Mouse (Mus musculus) hindbrain, embryonic 12.5 days (tissue): ENCODE results near the gene Tekt4. TPM values are rescaled to one million over a fixed set of nuclear protein-coding genes. Genes with fewer than 3 reads are reported as not detected.

ENCODE experiments used
- ATAC-seq: fragments of 200-750 bp; cut with Nextera tagmentation; 2 replicates; pipeline ENCODE4 v1.8.0; 2017; ENCODE audit warnings: moderate TSS enrichment; ENCODE audit not compliant: low FRiP score
- H3K27ac ChIP-seq: fragments of 300-500 bp; sonication (generic); 2 replicates; pipeline ENCODE4 v1.5.1; 2016; ENCODE audit warnings: mild to moderate bottlenecking
- H3K27me3 ChIP-seq: fragments of 300-500 bp; sonication (generic); 2 replicates; pipeline ENCODE4 v1.6.1; 2016; ENCODE audit warnings: mild to moderate bottlenecking
- H3K36me3 ChIP-seq: fragments of 300-500 bp; sonication (generic); 2 replicates; pipeline ENCODE4 v1.6.1; 2016; ENCODE audit warnings: mild to moderate bottlenecking
- H3K4me1 ChIP-seq: fragments of 300-500 bp; sonication (generic); 2 replicates; pipeline ENCODE4 v1.6.1; 2016
- H3K4me2 ChIP-seq: fragments of 300-500 bp; sonication (generic); replicated peaks from 2 replicates; pipeline ENCODE4 v1.6.1; 2016; ENCODE audit warnings: mild to moderate bottlenecking
- H3K4me3 ChIP-seq: fragments of 300-500 bp; sonication (generic); 2 replicates; pipeline ENCODE4 v1.5.1; 2016; ENCODE audit warnings: mild to moderate bottlenecking
- H3K9ac ChIP-seq: fragments of 300-500 bp; sonication (generic); 2 replicates; pipeline ENCODE4 v1.6.1; 2016; ENCODE audit warnings: mild to moderate bottlenecking, moderate library complexity
- H3K9me3 ChIP-seq: fragments of 300-500 bp; sonication (generic); replicated peaks from 2 replicates; pipeline ENCODE4 v1.6.1; 2016; ENCODE audit warnings: mild to moderate bottlenecking
- WGBS: fragments of 180-500 bp; shearing (Covaris S2); methylation state at CpG from one replicate; pipeline ENCODE4 v1.1.7; 2016; 5-methylcytosine and 5-hydroxymethylcytosine counted together
- polyA plus RNA-seq: library from polyadenylated mRNA; unstranded; fragments of >200 nt; fragmentation: Nextera tagmentation; extraction: Ambion mirVana; gene quantifications from 2 replicates; pipeline ENCODE4 v1.2.1, GENCODE M21; 2016

The Tekt4 gene
- polyA plus RNA-seq, 1 experiment from 2014 or later, result 1.0 TPM

- H3K27me3 ChIP-seq, result no peaks in the 10 kb centered on the region
- H3K4me1 ChIP-seq, result peaks cover 75% of the 10 kb centered on the region
- no peak overlapping the region for H3K4me3 ChIP-seq
- H3K9me3 ChIP-seq, result no peaks in the 10 kb centered on the region
- H3K9ac ChIP-seq, result 0 out of 2 replicates have a peak overlapping the region, but pooled peaks have one; percentile 24
- peak overlapping the region; percentile 25; the same call in 1 of the 2 replicates for H3K4me2 ChIP-seq
- peak; percentile 29; the same call in 1 of the 2 replicates for ATAC-seq
- no peaks in the 10 kb centered on the region for H3K36me3 ChIP-seq
- WGBS, result 13% methylated on average over 3 of the region's 3 CpGs
- H3K27ac ChIP-seq, result peak overlapping the region; percentile 86
Measured at GRCm38 (mm10) chr17:25416219-25416618, 38.2 kb upstream of the Tekt4 start.

- Histone ChIP-seq H3K4me3 (no peak overlapping the region), H3K9me3 (no peaks in the 10 kb centered on the region), H3K9ac (no peak overlapping the region), H3K4me1 (peaks cover 71% of the 10 kb centered on the region), H3K27ac (no peak overlapping the region), H3K36me3 (no peaks in the 10 kb centered on the region; the same call in 1 of the 2 replicates), H3K27me3 (no peaks in the 10 kb centered on the region), H3K4me2 (no peak overlapping the region)
- no peak for ATAC-seq
- 52% methylated on average over 6 of the region's 6 CpGs for WGBS
Measured at GRCm38 (mm10) chr17:25417990-25418389, 36.4 kb upstream of the Tekt4 start.

DNA sequence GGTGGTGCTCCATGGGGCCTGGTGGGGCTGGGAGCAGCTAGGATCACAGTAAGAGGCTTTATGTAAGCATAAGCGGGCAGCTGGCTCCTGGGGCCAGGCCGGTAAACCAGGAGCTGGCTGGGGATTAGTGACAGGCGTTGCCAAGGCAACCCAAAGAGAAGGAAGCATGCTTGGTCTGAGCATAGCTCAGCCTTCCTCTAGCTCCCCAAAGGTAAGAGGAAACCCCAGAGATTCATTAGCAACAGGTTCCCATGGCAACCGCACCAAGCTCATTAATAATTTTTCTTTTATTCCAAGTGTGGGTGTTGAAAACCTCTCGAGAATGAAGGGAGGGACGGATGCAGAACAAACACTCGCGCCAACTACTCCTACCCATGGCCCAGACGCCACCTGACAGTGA lies 35.5 kb upstream of the Tekt4 start:
- no peak overlapping the region for H3K9ac ChIP-seq
- peak overlapping the region; percentile 76 for H3K27ac ChIP-seq
- WGBS, result 16% methylated on average over 9 of the region's 9 CpGs
- H3K4me3 ChIP-seq, result no peak overlapping the region
- peaks cover 68% of the 10 kb centered on the region for H3K4me1 ChIP-seq
- H3K27me3 ChIP-seq, result no peaks in the 10 kb centered on the region
- ATAC-seq, result 0 out of 2 replicates have a peak, but pooled peaks have one; percentile 62
- no peaks in the 10 kb centered on the region for H3K9me3 ChIP-seq
- no peaks in the 10 kb centered on the region; the same call in 1 of the 2 replicates for H3K36me3 ChIP-seq
- H3K4me2 ChIP-seq, result 0 out of 2 replicates have a peak overlapping the region, but pooled peaks have one; percentile 15

- peaks cover 58% of the 10 kb centered on the region for H3K4me1 ChIP-seq
- no peak overlapping the region for H3K4me2 ChIP-seq
- ATAC-seq, result no peak
- H3K9me3 ChIP-seq, result no peaks in the 10 kb centered on the region
- no peak overlapping the region for H3K27ac ChIP-seq
- 89% methylated on average over 3 of the region's 3 CpGs for WGBS
- no peaks in the 10 kb centered on the region for H3K27me3 ChIP-seq
- H3K36me3 ChIP-seq, result no peaks in the 10 kb centered on the region; the same call in 1 of the 2 replicates
- H3K9ac ChIP-seq, result no peak overlapping the region
- H3K4me3 ChIP-seq, result no peak overlapping the region
Measured at GRCm38 (mm10) chr17:25420998-25421397, 33.4 kb upstream of the Tekt4 start.

DNA sequence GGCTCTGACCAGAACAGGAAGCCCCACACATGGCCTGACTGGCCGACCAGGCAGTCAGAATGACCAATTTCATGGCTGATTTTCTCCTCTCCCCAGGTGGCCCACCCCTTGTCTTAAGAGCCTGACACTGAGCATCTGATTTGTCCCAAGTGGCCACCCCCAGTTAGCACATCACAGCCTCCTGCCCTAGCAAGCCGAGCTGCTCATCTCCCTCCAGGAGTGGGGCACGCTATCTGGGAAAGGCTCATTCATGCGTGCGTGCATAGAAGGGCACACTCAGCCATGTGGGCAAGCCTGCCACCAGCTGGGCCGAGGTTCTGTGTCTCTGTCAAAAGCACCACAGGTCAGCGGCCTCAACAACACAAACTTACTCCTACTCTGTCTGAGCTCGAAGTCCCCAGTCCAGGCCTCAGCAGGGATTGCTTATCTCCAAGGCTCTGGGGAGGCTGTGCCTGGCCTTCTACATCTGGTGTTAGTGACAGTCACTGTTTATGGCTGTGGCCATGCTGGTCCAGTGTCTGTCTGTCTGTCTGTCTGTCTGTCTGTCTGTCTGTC lies 29.8 kb upstream of the Tekt4 start:
- no peak overlapping the region for H3K9ac ChIP-seq
- no peak for ATAC-seq
- WGBS, result 30% methylated on average over 8 of the region's 8 CpGs
- H3K9me3 ChIP-seq, result no peaks in the 10 kb centered on the region
- H3K27me3 ChIP-seq, result peaks cover 3% of the 10 kb centered on the region; the same call in 1 of the 2 replicates
- H3K27ac ChIP-seq, result no peak overlapping the region
- H3K4me3 ChIP-seq, result no peak overlapping the region
- H3K36me3 ChIP-seq, result peaks cover 4% of the 10 kb centered on the region
- peaks cover 34% of the 10 kb centered on the region for H3K4me1 ChIP-seq
- H3K4me2 ChIP-seq, result no peak overlapping the region

GRCm38 (mm10) chr17:25425996-25426395 lies 28.4 kb upstream of the Tekt4 start:
- peaks cover 16% of the 10 kb centered on the region for H3K27me3 ChIP-seq
- no peak overlapping the region for H3K4me3 ChIP-seq
- no peak overlapping the region for H3K4me2 ChIP-seq
- H3K27ac ChIP-seq, result no peak overlapping the region
- ATAC-seq, result no peak
- peaks cover 4% of the 10 kb centered on the region for H3K36me3 ChIP-seq
- H3K9ac ChIP-seq, result 0 out of 2 replicates have a peak overlapping the region, but pooled peaks have one; percentile 15
- 64% methylated on average over 2 of the region's 2 CpGs for WGBS
- H3K4me1 ChIP-seq, result peaks cover 34% of the 10 kb centered on the region
- H3K9me3 ChIP-seq, result no peaks in the 10 kb centered on the region

DNA sequence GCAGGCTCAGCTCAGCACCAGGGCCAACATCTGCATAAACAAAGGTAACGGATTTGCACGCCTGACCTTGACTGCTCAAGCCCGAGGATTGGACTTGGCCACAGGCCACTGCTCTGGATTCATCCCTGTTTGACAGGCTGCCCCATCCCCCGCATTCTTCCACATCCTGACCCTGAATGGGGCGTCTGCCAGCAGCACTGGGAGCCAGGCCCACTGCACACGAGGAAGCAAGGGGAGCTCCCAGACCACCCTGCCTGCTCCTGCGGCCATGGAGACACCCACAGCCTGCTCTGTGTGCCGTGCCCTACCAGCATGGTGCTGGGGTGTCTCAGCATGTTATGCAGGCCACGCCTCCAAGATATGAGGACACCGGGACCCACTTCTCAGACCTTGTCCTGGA lies 27.0 kb upstream of the Tekt4 start:
- WGBS, result 32% methylated on average over 10 of the region's 10 CpGs
- H3K27me3 ChIP-seq, result peaks cover 30% of the 10 kb centered on the region
- H3K4me2 ChIP-seq, result no peak overlapping the region
- no peaks in the 10 kb centered on the region for H3K9me3 ChIP-seq
- no peak for ATAC-seq
- no peak overlapping the region for H3K4me3 ChIP-seq
- H3K36me3 ChIP-seq, result peaks cover 4% of the 10 kb centered on the region
- peaks cover 48% of the 10 kb centered on the region for H3K4me1 ChIP-seq
- peak overlapping the region; percentile 27; the same call in 1 of the 2 replicates for H3K9ac ChIP-seq
- peak overlapping the region; percentile 12; the same call in 1 of the 2 replicates for H3K27ac ChIP-seq

GRCm38 (mm10) chr17:25429240-25429639 lies 25.2 kb upstream of the Tekt4 start:
- Histone ChIP-seq H3K9me3 (no peaks in the 10 kb centered on the region), H3K4me3 (no peak overlapping the region), H3K4me2 (no peak overlapping the region), H3K4me1 (peaks cover 57% of the 10 kb centered on the region), H3K36me3 (peaks cover 4% of the 10 kb centered on the region; the same call in 1 of the 2 replicates), H3K27me3 (peaks cover 41% of the 10 kb centered on the region), H3K9ac (no peak overlapping the region), H3K27ac (no peak overlapping the region)
- no peak for ATAC-seq
- WGBS, result 58% methylated on average over 5 of the region's 5 CpGs

DNA sequence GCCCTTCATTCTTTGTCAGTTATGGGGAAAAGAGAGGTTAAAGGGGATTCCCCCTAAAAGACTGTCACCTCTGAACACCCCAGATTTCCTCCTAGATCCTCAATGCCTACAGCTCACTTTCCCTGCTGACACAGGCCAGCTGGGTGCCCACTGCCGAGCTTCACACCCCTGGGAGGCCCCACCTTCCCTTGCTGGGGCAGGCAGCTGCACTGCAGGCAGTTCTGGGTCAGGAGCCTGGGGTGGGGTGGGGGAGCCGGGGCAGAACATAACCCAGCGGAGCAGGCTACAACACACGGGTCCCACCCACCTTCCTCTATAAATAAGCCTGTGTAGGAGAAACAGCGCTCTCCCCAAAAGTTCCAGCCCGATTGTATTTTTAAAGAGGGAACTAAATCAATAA lies 24.5 kb upstream of the Tekt4 start:
- H3K27ac ChIP-seq, result no peak overlapping the region
- no peak for ATAC-seq
- peaks cover 43% of the 10 kb centered on the region for H3K27me3 ChIP-seq
- H3K36me3 ChIP-seq, result peaks cover 4% of the 10 kb centered on the region; the same call in 1 of the 2 replicates
- no peak overlapping the region for H3K9ac ChIP-seq
- H3K4me3 ChIP-seq, result no peak overlapping the region
- H3K4me2 ChIP-seq, result no peak overlapping the region
- peaks cover 57% of the 10 kb centered on the region for H3K4me1 ChIP-seq
- 44% methylated on average over 6 of the region's 6 CpGs for WGBS
- H3K9me3 ChIP-seq, result no peaks in the 10 kb centered on the region

DNA sequence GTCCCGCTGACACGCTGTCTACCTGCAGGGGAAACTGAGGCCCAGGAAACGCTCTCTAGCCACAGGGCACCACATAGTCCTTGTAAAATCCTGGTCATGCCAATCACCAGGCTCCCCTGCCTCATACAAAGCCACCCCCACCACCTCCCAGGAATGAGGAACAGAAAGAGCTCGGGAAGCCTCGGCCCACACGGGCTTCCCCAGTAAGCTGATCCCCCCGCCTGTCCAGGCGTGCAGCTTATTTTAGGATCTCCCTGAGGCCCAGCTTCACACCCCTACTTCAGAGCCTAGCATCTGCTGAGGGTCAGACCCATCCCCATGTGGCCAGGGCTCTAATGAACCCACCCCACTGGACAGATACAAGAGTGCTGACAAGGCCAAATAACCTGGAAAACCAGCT lies 23.9 kb upstream of the Tekt4 start:
- Histone ChIP-seq H3K9me3 (no peaks in the 10 kb centered on the region), H3K27me3 (peaks cover 49% of the 10 kb centered on the region), H3K4me1 (peaks cover 57% of the 10 kb centered on the region), H3K36me3 (peaks cover 4% of the 10 kb centered on the region; the same call in 1 of the 2 replicates), H3K9ac (peak overlapping the region; percentile 41; the same call in 1 of the 2 replicates), H3K4me3 (peak overlapping the region; percentile 57; the same call in 1 of the 2 replicates), H3K27ac (no peak overlapping the region), H3K4me2 (peak overlapping the region; percentile 91)
- 57% methylated on average over 8 of the region's 8 CpGs for WGBS
- no peak for ATAC-seq

- peaks cover 47% of the 10 kb centered on the region for H3K4me1 ChIP-seq
- peak overlapping the region; percentile 91 for H3K4me2 ChIP-seq
- no peaks in the 10 kb centered on the region for H3K9me3 ChIP-seq
- peak overlapping the region; percentile 76 for H3K27ac ChIP-seq
- H3K9ac ChIP-seq, result peak overlapping the region; percentile 90
- peaks cover 61% of the 10 kb centered on the region for H3K27me3 ChIP-seq
- ATAC-seq, result peak; percentile 41; the same call in 1 of the 2 replicates
- H3K4me3 ChIP-seq, result peak overlapping the region; percentile 57
- peaks cover 4% of the 10 kb centered on the region; the same call in 1 of the 2 replicates for H3K36me3 ChIP-seq
- 1% methylated on average over 53 of the region's 53 CpGs for WGBS
Measured at GRCm38 (mm10) chr17:25432433-25433181, 21.8 kb upstream of the Tekt4 start.

- Histone ChIP-seq H3K9ac (peak overlapping the region; percentile 90), H3K4me3 (peak overlapping the region; percentile 57), H3K27me3 (peaks cover 58% of the 10 kb centered on the region), H3K9me3 (no peaks in the 10 kb centered on the region), H3K36me3 (peaks cover under 1% of the 10 kb centered on the region; the same call in 1 of the 2 replicates), H3K27ac (peak overlapping the region; percentile 76), H3K4me1 (peaks cover 46% of the 10 kb centered on the region), H3K4me2 (peak overlapping the region; percentile 91)
- peak; percentile 63 for ATAC-seq
- WGBS, result under 1% methylated on average over 39 of the region's 40 CpGs
Measured at GRCm38 (mm10) chr17:25433223-25433616, 21.2 kb upstream of the Tekt4 start.
